Mouse (Mus musculus): ENCODE results near the gene Vav3.

DNA sequence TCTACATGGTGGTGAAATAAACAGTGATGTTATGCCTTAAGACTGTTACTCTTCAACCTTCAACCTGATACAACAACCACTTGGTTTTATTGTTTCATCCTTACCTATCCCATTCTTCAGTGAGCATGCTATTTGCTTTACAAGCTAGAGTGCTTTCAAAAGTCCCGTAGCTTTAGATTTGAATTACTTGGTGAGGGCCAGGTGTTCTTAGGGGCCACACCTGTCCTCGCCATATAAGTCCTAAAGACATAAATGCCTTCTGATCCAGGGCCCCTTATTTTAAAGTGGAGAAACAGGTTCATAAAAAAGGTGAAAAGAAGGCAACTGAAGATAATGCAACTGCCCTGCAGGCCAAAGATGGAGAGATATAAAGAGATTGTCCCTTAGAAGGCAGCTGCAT, 224.0 kb downstream of the Vav3 start:
- no peak for TF ChIP-seq CTCF (IDR thresholded peaks at IDR 0.05; ENCODE audit: low read depth, low read length)
- TF ChIP-seq EP300 (IDR thresholded peaks at IDR 0.05; ENCODE audit: insufficient read depth, low read depth, low read length) = no peak
